ENCODE assay signal across 15 mouse cellular contexts in genomic region chr1:166304352-166305240, GRCm38 (mm10). TPM values are rescaled to one million over a fixed set of nuclear protein-coding genes. Genes with fewer than 3 reads are reported as not detected.
DNase-seq lines count a peak whose midpoint lies in the region; ATAC-seq and TF ChIP-seq lines count a peak whose summit lies in the region.
"Had no signal": no experiment of that assay in that cellular context is flagged by ENCODE, and none has a peak within 500 bp of the region (broad histone marks: within the 10 kb centered on the region; RNA-seq: fewer than 3 reads in every experiment).

No protein-coding gene starts in this region.

- H3K36me3 ChIP-seq in forebrain, embryonic 16.5 days (ENCODE audit: control insufficient read depth, insufficient read depth), result no peaks in the 10 kb centered on the region

- no peak overlapping the region for H3K4me2 ChIP-seq in forebrain, embryonic 16.5 days (ENCODE audit: low read length)

- H3K4me1 ChIP-seq in forebrain, embryonic 16.5 days (replicated peaks; ENCODE audit: control insufficient read depth, insufficient read depth, low read length), result peaks cover 18% of the 10 kb centered on the region

- H3K4me3 ChIP-seq in layer of hippocampus, adult 2 months, result no peak overlapping the region
- no peak overlapping the region for H3K4me3 ChIP-seq in forebrain, embryonic 16.5 days (replicated peaks; ENCODE audit: low read length)
- H3K4me3 ChIP-seq: heart, adult 2 months had no signal

- ATAC-seq in cerebellum, adult (ENCODE audit: insufficient number of reproducible peaks, low FRiP score, low TSS enrichment), result no peak
- ATAC-seq in forebrain, embryonic 16.5 days, result peak; percentile 84
- ATAC-seq: intestine, postnatal 0 days; lung, postnatal 0 days had no signal

- H3K9me3 ChIP-seq in forebrain, embryonic 16.5 days (ENCODE audit: control insufficient read depth, low read length), result no peaks in the 10 kb centered on the region

- WGBS in forebrain, embryonic 16.5 days, result 34% methylated on average over 8 of the region's 8 CpGs

- H3K27ac ChIP-seq in layer of hippocampus, adult 2 months, result peak overlapping the region; percentile 77
- no peak overlapping the region for H3K27ac ChIP-seq in forebrain, embryonic 16.5 days (ENCODE audit: low read length)
- H3K27ac ChIP-seq: heart, adult 2 months had no signal

- no peak overlapping the region for H3K9ac ChIP-seq in forebrain, embryonic 16.5 days (replicated peaks; ENCODE audit: low read depth, low read length)

- no peak for TF ChIP-seq CTCF in layer of hippocampus, adult 2 months (conservative IDR thresholded peaks at IDR 0.05)

- DNase-seq in cerebellum, adult 9-10 months, result peak; percentile 18
- DNase-seq in layer of hippocampus, adult 2 months (ENCODE audit: low spot score in 2 of 2), result peak; percentile 34 to 56
- DNase-seq in layer of hippocampus, adult 9-10 months (ENCODE audit: low spot score), result no peak
- DNase-seq in Muller cell, postnatal 12 days (ENCODE audit: inconsistent ontology term), result peak; percentile 86
- DNase-seq in spleen, postnatal 10 days (ENCODE audit: low spot score in 2 of 2), result no peak
- DNase-seq in embryo, embryonic 10 days (ENCODE audit: low spot score), result no peak
- DNase-seq: adrenal gland, postnatal 25 days; cerebellum, adult 11-12 months; heart, adult 2 months; kidney, postnatal 14 days; thymus, postnatal 36 days had no signal

- 0 out of 2 replicates have a peak, but pooled peaks cover 5% of the 10 kb centered on the region for H3K27me3 ChIP-seq in forebrain, embryonic 16.5 days (replicated peaks; ENCODE audit: control insufficient read depth, insufficient read depth, low read length)

RNA-seq across cellular contexts. Expression of gene Ildr2, which starts 50.7 kb away (rescaled TPM):
- total RNA-seq in layer of hippocampus, adult 2 months (2021), result 10 to 100 TPM; 71.5 to 73.6 TPM
- polyA plus RNA-seq in forebrain, embryonic 16.5 days (2015; fragmentation: Nextera tagmentation; extraction: Ambion mirVana), result 2.9 and 3.2 TPM in 2 replicates

Comparison
In these comparisons a context has a peak if more than half of its experiments do, and no peak if none do; other contexts are left out.
1. DNase-seq: peak in cerebellum, adult 9-10 months (single experiment), layer of hippocampus, adult 2 months (2 of 2) and Muller cell, postnatal 12 days (single experiment); none in layer of hippocampus, adult 9-10 months (single experiment), spleen, postnatal 10 days (0 of 2) and embryo, embryonic 10 days (single experiment).